Mouse (Mus musculus) liver, adult 2 months (tissue): ENCODE data around the gene Foxi3.

Source experiments
- CTCF ChIP-seq: fragments of 200-500 bp; IDR thresholded peaks from 2 replicates; pipeline ENCODE4 v1.5.1; 2011; ENCODE audit warnings: low read depth, low read length, control low read depth
- POLR2A ChIP-seq: fragments of 200-500 bp; IDR thresholded peaks from 2 replicates; pipeline ENCODE4 v1.6.1; 2011; ENCODE audit warnings: low read length, control low read depth; ENCODE audit not compliant: insufficient read depth; ENCODE audit errors: extremely low read depth

DNA sequence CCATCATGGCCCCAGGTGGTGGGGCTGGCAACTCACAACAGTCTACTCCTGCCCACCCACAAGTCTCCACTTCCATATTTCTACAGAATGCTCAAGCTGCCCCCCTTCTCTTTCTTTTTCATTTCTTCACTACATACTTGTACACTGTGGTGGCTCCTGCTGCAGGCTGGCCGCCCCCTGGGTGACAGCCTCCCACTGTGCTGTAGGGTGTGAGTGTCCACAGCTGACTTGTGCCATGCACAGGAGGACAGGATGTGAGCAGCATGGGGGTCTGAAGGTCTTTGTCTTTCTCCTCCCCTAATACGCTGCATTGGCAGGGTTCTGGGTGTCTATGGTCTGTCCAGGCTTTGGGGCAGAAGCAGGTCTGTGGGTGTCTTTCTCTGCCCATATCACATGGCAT lies 46.3 kb downstream of the Foxi3 start:
- TF ChIP-seq CTCF, result no peak
- no peak for TF ChIP-seq POLR2A
